Mouse (Mus musculus): ENCODE results near the gene Cd93. TPM values are rescaled to one million over a fixed set of nuclear protein-coding genes. Genes with fewer than 3 reads are reported as not detected.

Gene Cd93
- polyA plus RNA-seq, 1 experiment from 2014 or later = 5.9 TPM

DNA sequence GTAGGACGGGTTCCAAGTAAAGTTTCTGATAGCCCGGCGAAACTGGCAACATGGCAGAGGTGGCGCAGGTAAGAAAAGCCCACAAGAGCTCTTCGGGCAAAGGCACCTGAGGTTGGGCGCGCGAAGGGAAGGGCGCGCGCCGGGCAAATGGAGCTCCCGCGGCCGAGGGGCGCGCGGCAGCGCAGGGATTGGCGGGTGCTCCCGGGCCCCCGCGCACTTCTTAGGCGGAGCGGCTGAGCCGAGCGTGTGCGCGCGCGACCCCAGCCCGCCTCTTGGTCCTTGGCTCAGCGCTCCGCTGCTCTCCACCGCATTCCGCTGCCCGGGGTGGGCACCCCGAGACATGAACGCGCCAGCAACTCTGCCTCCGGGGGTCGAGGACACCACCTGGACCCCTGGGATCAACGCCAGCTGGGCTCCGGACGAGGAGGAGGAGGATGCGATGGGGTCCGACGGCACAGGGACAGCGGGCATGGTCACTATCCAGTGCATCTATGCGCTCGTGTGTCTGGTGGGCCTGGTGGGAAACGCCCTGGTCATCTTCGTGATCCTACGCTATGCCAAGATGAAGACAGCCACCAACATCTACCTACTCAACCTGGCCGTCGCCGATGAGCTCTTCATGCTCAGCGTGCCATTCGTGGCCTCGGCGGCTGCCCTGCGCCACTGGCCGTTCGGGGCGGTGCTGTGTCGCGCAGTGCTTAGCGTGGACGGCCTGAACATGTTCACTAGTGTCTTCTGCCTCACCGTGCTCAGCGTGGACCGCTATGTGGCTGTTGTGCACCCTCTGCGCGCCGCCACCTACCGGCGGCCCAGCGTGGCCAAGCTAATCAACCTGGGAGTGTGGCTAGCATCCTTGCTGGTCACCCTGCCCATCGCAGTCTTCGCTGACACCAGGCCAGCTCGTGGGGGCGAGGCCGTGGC lies 48.0 kb downstream of the Cd93 start, which contains the start of gene Sstr4:
Gene Sstr4 (plus strand): TSS at position 214 of the 921 bp plus-strand sequence.
- 4% methylated on average over 73 of the region's 83 CpGs for WGBS
- peak; percentile 88 for ATAC-seq
- Histone ChIP-seq H3K27ac (no peak within 1 kb of the TSS), H3K36me3 (ENCODE audit: poor library complexity, severe bottlenecking) (no peaks in the 10 kb centered on the region), H3K4me2 (peak within 1 kb of the TSS; percentile 95), H3K9ac (peak within 1 kb of the TSS; percentile 62; the same call in 1 of the 2 replicates), H3K4me1 (peaks cover 14% of the 10 kb centered on the region), H3K9me3 (replicated peaks) (no peaks in the 10 kb centered on the region), H3K4me3 (peak within 1 kb of the TSS; percentile 56), H3K27me3 (peaks cover 38% of the 10 kb centered on the region)

- no peaks in the 10 kb centered on the region for H3K9me3 ChIP-seq (replicated peaks)
These were observed 49.5 kb downstream of the Cd93 start for GRCm38 (mm10) chr2:148393846-148394245.

GRCm38 (mm10) chr2:148393149-148393548 lies 50.2 kb downstream of the Cd93 start:
- no peak overlapping the region for H3K9ac ChIP-seq
- peaks cover 38% of the 10 kb centered on the region for H3K27me3 ChIP-seq
- H3K4me2 ChIP-seq = no peak overlapping the region
- H3K36me3 ChIP-seq (ENCODE audit: poor library complexity, severe bottlenecking) = no peaks in the 10 kb centered on the region
- WGBS = 92% methylated on average over 1 of the region's 1 CpGs
- no peak for ATAC-seq
- no peaks in the 10 kb centered on the region for H3K9me3 ChIP-seq (replicated peaks)
- H3K4me3 ChIP-seq = no peak overlapping the region
- H3K27ac ChIP-seq = no peak overlapping the region
- H3K4me1 ChIP-seq = peaks cover 14% of the 10 kb centered on the region

More at GRCm38 (mm10) chr2:148393846-148394245, 49.5 kb downstream of the Cd93 start:
- Histone ChIP-seq H3K27ac (no peak overlapping the region), H3K27me3 (peaks cover 38% of the 10 kb centered on the region), H3K9ac (no peak overlapping the region), H3K36me3 (ENCODE audit: poor library complexity, severe bottlenecking) (no peaks in the 10 kb centered on the region), H3K4me1 (peaks cover 14% of the 10 kb centered on the region), H3K4me3 (no peak overlapping the region), H3K4me2 (no peak overlapping the region)
- ATAC-seq = no peak

DNA sequence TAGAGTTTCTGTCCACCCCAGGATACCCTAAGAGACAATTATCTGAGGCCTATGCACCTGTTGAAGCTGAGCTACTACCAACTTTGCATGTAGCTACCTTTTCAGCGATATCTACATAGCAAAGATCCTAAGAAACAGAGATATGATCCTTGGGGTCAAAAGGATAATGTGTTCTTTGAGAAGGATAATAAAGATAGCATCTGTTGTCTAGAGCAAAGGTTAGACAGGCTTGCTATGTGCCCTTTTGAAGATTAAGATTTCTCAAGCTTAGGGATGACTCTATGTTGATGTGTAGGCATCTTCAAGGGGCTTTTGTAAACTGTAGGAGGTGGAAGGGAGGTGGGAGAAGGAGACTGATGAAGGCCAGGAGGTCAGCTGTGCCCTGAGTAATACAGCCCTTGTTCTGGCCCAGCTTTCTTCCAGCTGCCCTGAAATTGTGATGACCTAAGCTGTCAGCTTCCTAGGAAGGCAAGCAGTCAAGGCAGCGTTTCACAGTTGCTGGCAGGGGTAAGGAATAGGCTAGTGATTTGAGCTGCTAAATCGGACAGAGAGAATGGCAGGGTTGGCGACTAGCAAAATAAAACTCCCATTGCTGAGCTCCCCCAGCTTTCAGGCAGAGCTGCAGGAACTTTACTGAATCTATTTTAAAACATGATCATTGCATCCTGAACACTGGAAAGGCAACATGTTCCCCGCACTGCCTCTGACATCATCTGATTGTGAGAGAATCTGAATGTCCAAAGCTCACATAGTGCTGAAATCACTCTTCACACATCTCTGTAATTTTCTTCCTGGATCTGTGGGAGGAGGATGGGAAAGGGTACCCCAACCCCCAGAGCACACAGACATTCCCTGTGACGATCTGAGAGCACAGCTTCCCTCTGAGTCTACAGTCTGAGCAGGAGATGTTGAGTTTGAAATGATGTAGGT lies 55.4 kb downstream of the Cd93 start:
- Histone ChIP-seq H3K36me3 (ENCODE audit: poor library complexity, severe bottlenecking) (no peaks in the 10 kb centered on the region), H3K4me2 (no peak overlapping the region), H3K9me3 (replicated peaks) (no peaks in the 10 kb centered on the region), H3K4me1 (no peaks in the 10 kb centered on the region), H3K4me3 (no peak overlapping the region), H3K27me3 (no peaks in the 10 kb centered on the region), H3K27ac (no peak overlapping the region), H3K9ac (no peak overlapping the region)
- no peak for ATAC-seq
- WGBS = 76% methylated on average over 6 of the region's 6 CpGs

- no peak for ATAC-seq
- H3K27me3 ChIP-seq = no peaks in the 10 kb centered on the region
- H3K9ac ChIP-seq = no peak overlapping the region
- H3K9me3 ChIP-seq (replicated peaks) = no peaks in the 10 kb centered on the region
- no peak overlapping the region for H3K4me3 ChIP-seq
- no peak overlapping the region for H3K27ac ChIP-seq
- WGBS = 95% methylated on average over 2 of the region's 2 CpGs
- H3K36me3 ChIP-seq (ENCODE audit: poor library complexity, severe bottlenecking) = no peaks in the 10 kb centered on the region
- no peak overlapping the region for H3K4me2 ChIP-seq
- no peaks in the 10 kb centered on the region for H3K4me1 ChIP-seq
These were observed 56.4 kb downstream of the Cd93 start for GRCm38 (mm10) chr2:148386927-148387326.

Other genes starting within 250 kb of the Cd93 start
- 0.60 and 0.80 TPM in 2 replicates for gene Sstr4, start 48.2 kb downstream of the Cd93 start, polyA plus RNA-seq (2015; fragmentation: Nextera tagmentation; extraction: Ambion mirVana)
- 2.2 and 2.7 TPM in 2 replicates for gene Thbd, start 35.4 kb downstream of the Cd93 start, polyA plus RNA-seq (2015; fragmentation: Nextera tagmentation; extraction: Ambion mirVana)
- 101 and 102 TPM in 2 replicates for gene Nxt1, start 229.0 kb upstream of the Cd93 start, polyA plus RNA-seq (2015; fragmentation: Nextera tagmentation; extraction: Ambion mirVana)
- gene Gzf1, start 237.5 kb upstream of the Cd93 start, polyA plus RNA-seq (2015; fragmentation: Nextera tagmentation; extraction: Ambion mirVana) = 19.9 and 20.6 TPM in 2 replicates

All from forebrain, embryonic 13.5 days (tissue).